Mouse (Mus musculus) cortical plate, adult 2 months (tissue): ENCODE data around the gene Mphosph8. TPM values are rescaled to one million over a fixed set of nuclear protein-coding genes. Genes with fewer than 3 reads are reported as not detected.

ENCODE experiments used
- H3K27ac ChIP-seq: fragments of 200-500 bp; 2 replicates; pipeline ENCODE4 v1.5.1; 2012; ENCODE audit warnings: low read length, control low read depth, inconsistent platforms; ENCODE audit not compliant: insufficient read depth
- H3K4me1 ChIP-seq: fragments of 200-500 bp; 2 replicates; pipeline ENCODE4 v1.6.1; 2011; ENCODE audit warnings: low read length; ENCODE audit not compliant: control insufficient read depth, insufficient read depth
- H3K4me3 ChIP-seq: fragments of 200-500 bp; 2 replicates; pipeline ENCODE4 v1.5.1; 2011; ENCODE audit warnings: mild to moderate bottlenecking, low read length, control low read depth; ENCODE audit not compliant: insufficient read depth
- CTCF ChIP-seq: fragments of 200-500 bp; IDR thresholded peaks from 2 replicates; pipeline ENCODE4 v1.5.1; 2011; ENCODE audit warnings: mild to moderate bottlenecking, control low read depth, low read length; ENCODE audit not compliant: insufficient read depth; ENCODE audit errors: extremely low read depth
- POLR2A ChIP-seq: fragments of 200-500 bp; IDR thresholded peaks from 2 replicates; pipeline ENCODE4 v1.6.1; 2011; ENCODE audit warnings: mild to moderate bottlenecking, low read length, control low read depth; ENCODE audit not compliant: insufficient read depth; ENCODE audit errors: extremely low read depth
- polyA plus RNA-seq: library from polyadenylated mRNA; depleted of rRNA; stranded (reverse); fragments of >200 nt; gene quantifications from 2 replicates; pipeline ENCODE4 v1.2.3, GENCODE M21; 2012; rRNA removed

The Mphosph8 gene
- polyA plus RNA-seq, 1 experiment: 36.0 TPM

GRCm38 (mm10) chr14:56685426-56685825 is 17.4 kb downstream of the Mphosph8 start:
- Histone ChIP-seq H3K4me3 (no peak overlapping the region), H3K4me1 (no peaks in the 10 kb centered on the region), H3K27ac (no peak overlapping the region)
- no peak for TF ChIP-seq CTCF
- TF ChIP-seq POLR2A: no peak

DNA sequence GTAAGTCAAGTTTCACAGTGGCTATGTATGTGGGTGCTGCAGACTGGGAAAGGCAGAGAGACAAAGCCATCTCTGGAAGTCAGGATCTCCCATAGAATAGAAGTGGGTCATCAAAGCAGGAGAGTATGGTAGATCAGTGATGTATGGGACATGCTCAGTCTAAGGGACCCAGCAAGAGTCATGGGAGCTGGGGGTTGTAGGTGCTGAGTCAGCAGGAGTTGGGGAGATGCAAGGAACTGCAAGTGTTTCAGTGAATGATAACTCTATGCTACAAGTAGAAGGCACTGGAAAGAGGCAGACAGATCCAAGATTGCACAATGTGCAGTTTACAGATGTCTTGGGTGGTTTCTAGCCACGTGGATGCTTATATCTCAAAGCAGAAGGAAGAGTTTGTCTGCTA is 21.1 kb downstream of the Mphosph8 start:
- Histone ChIP-seq H3K4me1 (no peaks in the 10 kb centered on the region), H3K4me3 (no peak overlapping the region), H3K27ac (no peak overlapping the region)
- TF ChIP-seq CTCF (no peak), POLR2A (no peak)

DNA sequence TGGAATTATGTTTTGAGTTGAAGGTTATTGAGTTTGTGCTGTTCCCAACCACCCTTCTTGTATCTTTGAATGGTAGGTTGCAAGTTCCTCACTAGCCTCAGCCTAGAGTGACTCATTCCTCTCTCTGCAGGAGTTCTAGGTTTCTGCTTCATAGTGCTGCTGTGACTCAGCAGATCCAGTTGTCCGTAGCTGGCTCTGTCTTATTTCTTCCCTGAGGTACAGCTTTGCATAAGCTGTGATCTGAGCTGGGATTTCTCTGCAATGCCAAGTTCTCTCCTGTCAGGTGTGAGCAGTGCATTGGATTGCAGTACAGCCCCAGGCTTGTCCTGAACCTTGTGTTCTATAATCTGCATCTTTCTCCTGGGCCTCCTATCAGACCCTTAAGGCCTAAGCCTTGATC is 21.7 kb downstream of the Mphosph8 start:
- Histone ChIP-seq H3K27ac (no peak overlapping the region), H3K4me3 (no peak overlapping the region), H3K4me1 (no peaks in the 10 kb centered on the region)
- TF ChIP-seq CTCF (no peak), POLR2A (no peak)

DNA sequence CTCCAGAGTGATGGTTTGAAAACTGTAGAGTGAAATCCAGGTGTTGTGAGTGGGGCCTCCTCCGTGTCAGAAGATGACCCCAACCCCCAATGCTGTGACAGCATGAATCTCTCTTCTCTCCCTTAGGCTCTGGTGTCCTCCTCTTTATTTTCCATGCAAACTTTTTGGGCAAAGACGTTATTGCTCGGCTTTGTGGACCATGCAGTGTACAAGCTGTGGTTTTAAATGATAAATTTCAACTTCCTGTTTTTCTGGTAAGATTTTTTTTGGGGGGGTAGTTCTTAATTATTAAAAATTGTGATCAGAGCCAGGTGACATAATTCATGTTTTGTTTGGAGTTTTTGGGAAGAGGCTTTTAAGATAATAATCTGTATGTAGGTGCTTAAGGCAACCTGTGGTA is 27.4 kb downstream of the Mphosph8 start:
- no peaks in the 10 kb centered on the region for H3K4me1 ChIP-seq
- TF ChIP-seq CTCF (no peak), POLR2A (no peak)
- no peak overlapping the region for H3K27ac ChIP-seq
- no peak overlapping the region for H3K4me3 ChIP-seq

DNA sequence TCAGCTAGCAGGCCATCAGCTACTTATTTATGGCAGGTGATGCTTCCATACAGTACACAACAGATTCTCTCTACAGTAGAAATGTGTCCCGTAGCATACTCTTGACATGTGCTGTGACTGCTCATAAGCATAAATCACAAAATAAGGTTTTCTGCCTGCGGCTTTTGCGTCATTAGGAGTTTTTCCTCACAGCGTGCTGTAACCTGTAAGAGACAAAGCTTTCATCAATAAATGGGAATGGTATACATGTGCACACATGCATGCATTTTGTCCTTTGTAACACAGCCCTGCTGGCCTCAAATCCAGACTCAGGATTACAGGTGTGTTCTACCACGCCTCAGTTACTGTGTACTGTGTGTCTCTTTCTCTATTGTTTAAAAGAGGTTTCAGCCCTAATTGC is 29.8 kb downstream of the Mphosph8 start:
- Histone ChIP-seq H3K27ac (no peak overlapping the region), H3K4me3 (no peak overlapping the region), H3K4me1 (no peaks in the 10 kb centered on the region)
- TF ChIP-seq POLR2A (no peak), CTCF (no peak)

DNA sequence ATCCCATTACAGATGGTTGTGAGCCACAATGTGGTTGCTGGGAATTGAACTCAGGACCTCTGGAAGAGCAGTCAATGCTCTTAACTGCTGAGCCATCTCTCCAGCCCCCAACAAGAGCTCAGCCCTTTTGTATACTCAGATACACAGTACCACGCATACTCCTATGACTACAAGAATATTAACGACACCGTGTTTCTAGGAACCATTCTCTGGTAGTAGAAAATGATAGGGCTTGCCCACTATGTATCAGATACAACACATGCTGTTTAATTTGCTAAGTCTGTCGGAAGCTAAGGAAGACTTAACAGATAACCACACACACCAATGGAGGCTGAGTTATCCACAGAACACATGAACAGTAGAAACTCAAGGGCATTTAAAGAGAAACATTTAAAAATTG is 34.6 kb downstream of the Mphosph8 start:
- H3K4me3 ChIP-seq: no peak overlapping the region
- H3K4me1 ChIP-seq: no peaks in the 10 kb centered on the region; the same call in 1 of the 2 replicates
- no peak overlapping the region for H3K27ac ChIP-seq
- TF ChIP-seq CTCF (no peak), POLR2A (no peak)

- Histone ChIP-seq H3K27ac (no peak overlapping the region), H3K4me3 (no peak overlapping the region), H3K4me1 (no peaks in the 10 kb centered on the region; the same call in 1 of the 2 replicates)
- no peak for TF ChIP-seq CTCF
- TF ChIP-seq POLR2A: no peak
Observed at GRCm38 (mm10) chr14:56705687-56706086, 37.6 kb downstream of the Mphosph8 start.

DNA sequence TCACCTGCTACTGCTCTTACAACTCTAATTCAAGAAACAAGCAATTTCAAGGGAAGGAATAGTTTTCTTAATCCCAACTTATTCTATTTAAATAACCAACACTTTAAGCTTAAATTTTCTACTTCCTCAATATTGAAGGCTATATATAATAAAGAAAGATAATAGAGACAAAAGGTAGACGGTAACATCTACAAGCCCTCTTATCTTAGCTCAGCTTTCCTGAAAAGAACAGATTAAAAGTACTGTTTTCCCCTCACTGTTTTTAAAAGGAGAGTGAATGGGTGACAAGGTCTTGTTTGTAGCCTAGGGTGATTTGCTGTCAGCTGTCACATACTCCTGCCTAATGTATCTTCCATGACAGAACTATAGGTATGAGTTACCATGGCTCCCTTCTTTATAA is 58.4 kb downstream of the Mphosph8 start:
- H3K27ac ChIP-seq: no peak overlapping the region
- TF ChIP-seq CTCF (no peak), POLR2A (no peak)
- no peak overlapping the region for H3K4me3 ChIP-seq
- H3K4me1 ChIP-seq: no peaks in the 10 kb centered on the region

DNA sequence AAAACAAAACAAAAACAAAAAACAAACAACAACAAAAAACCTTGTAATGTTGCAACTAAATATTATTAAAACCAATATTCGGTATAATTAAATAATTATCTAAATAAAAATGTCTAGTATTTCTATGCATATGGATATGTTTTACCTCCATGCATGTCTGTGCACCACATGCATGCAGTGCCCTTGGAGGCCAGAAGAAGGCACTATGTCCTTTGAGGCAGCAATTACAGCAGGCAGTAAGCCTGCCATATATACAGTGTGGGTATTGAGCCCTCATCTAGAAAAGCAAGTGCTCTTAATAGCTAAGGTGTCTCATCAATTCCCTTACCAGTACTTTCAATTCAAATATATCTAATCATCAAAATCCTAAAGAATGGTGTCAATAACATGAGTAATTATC is 72.1 kb downstream of the Mphosph8 start:
- TF ChIP-seq POLR2A: no peak
- no peak for TF ChIP-seq CTCF
- Histone ChIP-seq H3K4me1 (no peaks in the 10 kb centered on the region), H3K27ac (no peak overlapping the region), H3K4me3 (no peak overlapping the region)

Other genes with a start within 250 kb of the Mphosph8 start
- gene Cenpj, start 92.8 kb upstream of the Mphosph8 start, polyA plus RNA-seq: 2.1 and 2.2 TPM in 2 replicates
- 4.3 and 5.3 TPM in 2 replicates for gene Parp4, start 92.6 kb upstream of the Mphosph8 start, polyA plus RNA-seq
- 32.1 and 33.2 TPM in 2 replicates for gene Pspc1, start 110.1 kb downstream of the Mphosph8 start, polyA plus RNA-seq
- gene Zmym5, start 143.5 kb downstream of the Mphosph8 start, polyA plus RNA-seq: 26.9 and 28.9 TPM in 2 replicates
- 40.7 and 41.8 TPM in 2 replicates for gene Zmym2, start 218.4 kb downstream of the Mphosph8 start, polyA plus RNA-seq